Mouse (Mus musculus) T-helper 17 cell (primary cell): Measurements from ENCODE around the gene Aoah.

ENCODE experiments used
- in situ Hi-C, 2 experiments: fragments of 300-600 bp; cut with MboI, MseI; formaldehyde crosslinking; loops; 1 replicate in 1 of 2; 2 replicates in 1 of 2; pipeline ENCODE4 v1.15.1; 2025; ENCODE audit warnings: high pct_unique_total_duplicates in 2 of 2

The Aoah gene

GRCm38 (mm10) chr13:21066021-21066420 lies 272.1 kb downstream of the Aoah start:
- in situ Hi-C loops: no loop called here

- in situ Hi-C loops: loop anchor here in 1 of 2 experiments (5.0 kb wide), 1 partner anchor 1212 kb away; the partner anchor contains the start of gene Vmn1r196
Measured at GRCm38 (mm10) chr13:21074847-21075246, 280.9 kb downstream of the Aoah start, which contains the start of gene Olfr1370. TSS of gene Olfr1370 (minus strand) at chr13:21074947.

GRCm38 (mm10) chr13:21082686-21083085 lies 288.8 kb downstream of the Aoah start:
- in situ Hi-C loops: no loop called here
